Mouse (Mus musculus): ENCODE data around the gene Smarcd3.

- TF ChIP-seq CTCF (IDR thresholded peaks at IDR 0.05; ENCODE audit: low read depth) (no peak), EP300 (IDR thresholded peaks at IDR 0.05; ENCODE audit: low read depth) (no peak)
These were observed 20.7 kb downstream of the Smarcd3 start for GRCm38 (mm10) chr5:24603431-24604010.
